Mouse (Mus musculus) CH12.LX (cell line): ENCODE data around the gene Galnt12.

ENCODE experiments used
- CTCF ChIP-seq, 2 experiments: IDR thresholded peaks in 1 of 2; conservative IDR thresholded peaks in 1 of 2; 2 replicates each; pipeline ENCODE4 v1.5.1; 2011 to 2012; ENCODE audit warnings: low read depth in 2 of 2, low read length in 2 of 2, improper control_type of control experiment in 1 of 2, inconsistent platforms in 1 of 2, mild to moderate bottlenecking in 1 of 2, moderate library complexity in 1 of 2
- GABPA ChIP-seq: IDR thresholded peaks from 2 replicates; pipeline ENCODE4 v1.6.1; 2012; ENCODE audit warnings: low read depth, low read length, improper control_type of control experiment, inconsistent platforms; ENCODE audit not compliant: insufficient replicate concordance
- POLR2A ChIP-seq: IDR thresholded peaks from 2 replicates; pipeline ENCODE4 v1.6.1; 2011; ENCODE audit warnings: low read depth, mild to moderate bottlenecking, improper control_type of control experiment, low read length
- UBTF ChIP-seq: IDR thresholded peaks from 2 replicates; pipeline ENCODE4 v1.6.1; 2012; ENCODE audit warnings: low read depth, mild to moderate bottlenecking, inconsistent platforms, low read length, improper control_type of control experiment, moderate library complexity

DNA sequence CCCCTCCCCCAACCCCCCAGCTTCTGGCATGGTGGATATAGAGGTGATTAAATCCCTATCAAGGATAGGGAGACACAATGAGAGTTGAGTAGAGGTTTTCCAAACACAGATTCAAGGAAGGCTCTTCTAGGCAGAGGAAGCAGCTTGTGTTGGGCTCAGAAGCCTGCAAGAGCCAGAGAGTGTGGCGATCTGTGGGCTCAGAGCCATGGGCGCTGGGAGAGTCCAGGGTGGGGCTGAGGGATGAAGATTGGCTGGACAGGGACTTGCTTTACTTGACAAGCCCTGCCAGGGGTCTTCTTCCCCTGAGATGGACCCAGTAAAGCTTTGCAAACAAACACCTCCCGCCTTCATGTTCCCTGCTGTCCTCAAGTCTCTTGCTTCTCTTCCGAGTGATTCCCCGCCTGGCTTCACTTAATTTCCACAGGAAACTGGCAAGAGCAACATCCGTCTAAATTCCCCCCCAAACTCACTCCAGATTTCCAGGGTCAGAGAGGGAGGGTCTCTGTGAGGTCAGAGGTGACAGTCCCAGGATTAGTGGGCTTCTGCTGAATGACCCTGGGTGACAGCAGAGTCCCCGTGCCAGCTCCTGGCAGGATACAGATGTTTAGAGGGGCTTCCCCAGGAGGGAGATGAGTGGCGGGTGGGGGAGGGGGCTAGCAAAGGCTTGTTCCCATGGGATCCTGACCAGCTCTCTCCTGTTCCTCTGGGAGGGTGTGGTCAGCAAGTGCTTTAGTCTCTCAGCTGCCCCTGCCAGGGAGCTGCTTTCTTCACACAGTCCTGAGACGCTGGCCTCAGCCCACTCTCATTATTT, 47.5 kb downstream of the Galnt12 start:
- TF ChIP-seq POLR2A (no peak), GABPA (no peak), UBTF (no peak), CTCF (conservative IDR thresholded peaks at IDR 0.05 in 1 of 2, IDR thresholded peaks at IDR 0.05 in 1 of 2; ENCODE audit: low read depth in 2 of 2, low read length in 2 of 2) (no peak)
